In genomic region chr3:115710051-115710450, GRCm38 (mm10) we compare ENCODE assay signal across 26 mouse cellular contexts. TPM values are rescaled to one million over a fixed set of nuclear protein-coding genes. Genes with fewer than 3 reads are reported as not detected.
DNase-seq lines count a peak whose midpoint lies in the region; ATAC-seq and TF ChIP-seq lines count a peak whose summit lies in the region.
"Had no signal": no experiment of that assay in that cellular context is flagged by ENCODE, and none has a peak within 500 bp of the region (broad histone marks: within the 10 kb centered on the region; RNA-seq: fewer than 3 reads in every experiment).

No protein-coding gene starts in this region.

- peaks cover 71% of the 10 kb centered on the region for H3K36me3 ChIP-seq in heart, embryonic 14.5 days (ENCODE audit: control insufficient read depth, insufficient read depth, low read length)
- H3K36me3 ChIP-seq: neural tube, embryonic 15.5 days had no signal

- H3K9me3 ChIP-seq in heart, embryonic 14.5 days (ENCODE audit: control insufficient read depth, low read length), result no peaks in the 10 kb centered on the region
- H3K9me3 ChIP-seq: embryonic facial prominence, embryonic 13.5 days; limb, embryonic 10.5 days; liver, embryonic 15.5 days; neural tube, embryonic 15.5 days had no signal

- no peak for DNase-seq in gastrocnemius, adult 2 months
- DNase-seq in gastrocnemius, postnatal 25 days, result no peak
- no peak for DNase-seq in heart, adult 9 months (ENCODE audit: low spot score in 2 of 2)
- no peak for DNase-seq in lung, adult 2 months
- no peak for DNase-seq in lung, postnatal 25 days (ENCODE audit: low spot score)
- DNase-seq: adrenal gland, postnatal 14 days; cerebellum, adult 8-10 months; cerebellum, postnatal 36 days; embryo, embryonic 11 days; kidney, adult 18-20 months; kidney, postnatal 4 days; layer of hippocampus, adult 9-11 months; liver; lung, postnatal 4 days; thymus, adult 18-20 months; thymus, postnatal 36 days had no signal

- intact Hi-C loops in gastrocnemius, adult 2 months (cut with DNase I), result loop anchor here (5.0 kb wide), 1 partner anchor 177 kb away; the partner anchor contains the start of gene Dph5

- peak overlapping the region; percentile 42 for H3K4me2 ChIP-seq in heart, embryonic 14.5 days (ENCODE audit: low read length)
- H3K4me2 ChIP-seq: liver, embryonic 15.5 days had no signal

- TF ChIP-seq POLR2A in lung, adult 2 months (IDR thresholded peaks at IDR 0.05; ENCODE audit: borderline replicate concordance, extremely low read depth, low read depth, low read length), result no peak

- peak overlapping the region; percentile 94 for H3K27ac ChIP-seq in gastrocnemius, adult 2 months
- peak overlapping the region in 1 of 2 experiments; percentile 71; a peak in 1 of 4 replicates for H3K27ac ChIP-seq in heart, embryonic 14.5 days (replicated peaks in 1 of 2; ENCODE audit: control insufficient read depth in 1 of 2, insufficient read depth in 1 of 2, low read depth in 2 of 2, low read length in 2 of 2)
- peak overlapping the region; percentile 96 for H3K27ac ChIP-seq in brown adipose tissue, adult 24 weeks (replicated peaks; ENCODE audit: low read depth, low read length)
- H3K27ac ChIP-seq: embryonic facial prominence, embryonic 13.5 days; hindbrain, embryonic 14.5 days; limb, embryonic 10.5 days; liver, embryonic 15.5 days; neural tube, embryonic 15.5 days had no signal

- H3K4me3 ChIP-seq in gastrocnemius, adult 2 months, result peak overlapping the region; percentile 81
- no peak overlapping the region for H3K4me3 ChIP-seq in heart, embryonic 14.5 days (ENCODE audit: control insufficient read depth in 1 of 2, insufficient read depth in 1 of 2, low read depth in 1 of 2, low read length in 2 of 2)
- peak overlapping the region; percentile 27 for H3K4me3 ChIP-seq in lung, adult 2 months (replicated peaks; ENCODE audit: extremely low read depth, low read depth, low read length)
- no peak overlapping the region for H3K4me3 ChIP-seq in brown adipose tissue, adult 24 weeks (ENCODE audit: insufficient read depth, low read depth, low read length)
- H3K4me3 ChIP-seq: embryonic facial prominence, embryonic 13.5 days; erythroblast, embryonic 14.5 days; limb, embryonic 10.5 days; liver, embryonic 15.5 days; neural tube, embryonic 15.5 days had no signal

- TF ChIP-seq CTCF in gastrocnemius, adult 2 months (IDR thresholded peaks at IDR 0.05), result no peak
- TF ChIP-seq CTCF in lung, adult 2 months (IDR thresholded peaks at IDR 0.05; ENCODE audit: insufficient read depth, low read length), result no peak

- H3K27me3 ChIP-seq in heart, embryonic 14.5 days (ENCODE audit: control insufficient read depth, insufficient read depth, low read length), result no peaks in the 10 kb centered on the region
- H3K27me3 ChIP-seq: embryonic facial prominence, embryonic 13.5 days; liver, embryonic 15.5 days had no signal

- peaks cover 13 to 38% of the 10 kb centered on the region in 2 experiments for H3K4me1 ChIP-seq in heart, embryonic 14.5 days (ENCODE audit: control insufficient read depth in 2 of 2, insufficient read depth in 2 of 2, low read length in 2 of 2)
- H3K4me1 ChIP-seq in lung, adult 2 months (ENCODE audit: control insufficient read depth, insufficient read depth, low read length), result no peaks in the 10 kb centered on the region; the same call in none of the 2 replicates
- peaks cover 6% of the 10 kb centered on the region; the same call in 1 of the 2 replicates for H3K4me1 ChIP-seq in brown adipose tissue, adult 24 weeks (ENCODE audit: control insufficient read depth, insufficient read depth, insufficient read length, low read length)

- no peak for ATAC-seq in heart, embryonic 14.5 days (ENCODE audit: insufficient number of reproducible peaks, insufficient read depth, low FRiP score, low read depth)
- ATAC-seq: forebrain, embryonic 14.5 days; inflammation-experienced regulatory T-cells, adult 6 months had no signal

- no peak overlapping the region for H3K9ac ChIP-seq in heart, embryonic 14.5 days (ENCODE audit: low read length)
- H3K9ac ChIP-seq: embryonic facial prominence, embryonic 13.5 days; hindbrain, embryonic 14.5 days; liver, embryonic 15.5 days; neural tube, embryonic 15.5 days had no signal

- WGBS in heart, embryonic 14.5 days, result 71% methylated on average over 2 of the region's 2 CpGs
- WGBS in lung, adult 2 months, result 40% methylated on average over 2 of the region's 2 CpGs

RNA-seq across cellular contexts. Expression of gene S1pr1, which starts 4.8 kb away (rescaled TPM):
- total RNA-seq in gastrocnemius, adult 2 months (2021), result 10 to 100 TPM; 16.9 to 34.1 TPM
- 10 to 100 TPM; 17.0 to 18.8 TPM for total RNA-seq in gastrocnemius, postnatal 25 days (2021)
- polyA plus RNA-seq in heart, embryonic 14.5 days (2014; fragmentation: Nextera tagmentation; extraction: Ambion mirVana), result 74.7 and 79.5 TPM in 2 replicates
- polyA plus RNA-seq in lung, adult 2 months (2012; rRNA removed), result 230 and 289 TPM in 2 replicates
- polyA plus RNA-seq in brown adipose tissue, adult 24 weeks (2012; ENCODE audit: insufficient read depth, insufficient read length, missing spikeins), result 23.1 and 29.4 TPM in 2 replicates
- polyA plus RNA-seq: erythroblast, embryonic 14.5 days had no signal

Comparison
In these comparisons a context has a peak if more than half of its experiments do, and no peak if none do; other contexts are left out.
1. H3K4me3 ChIP-seq: peak in gastrocnemius, adult 2 months (single experiment) and lung, adult 2 months (single experiment); none in heart, embryonic 14.5 days (0 of 2) and brown adipose tissue, adult 24 weeks (single experiment).